Mouse (Mus musculus) cerebellum, adult 9-11 months (tissue): Measurements from ENCODE around the gene Gm21972.

ENCODE experiments used
- DNase-seq: peaks from one replicate; pipeline ENCODE4 v3.0.0; 2022

Gm21972 gene

DNA sequence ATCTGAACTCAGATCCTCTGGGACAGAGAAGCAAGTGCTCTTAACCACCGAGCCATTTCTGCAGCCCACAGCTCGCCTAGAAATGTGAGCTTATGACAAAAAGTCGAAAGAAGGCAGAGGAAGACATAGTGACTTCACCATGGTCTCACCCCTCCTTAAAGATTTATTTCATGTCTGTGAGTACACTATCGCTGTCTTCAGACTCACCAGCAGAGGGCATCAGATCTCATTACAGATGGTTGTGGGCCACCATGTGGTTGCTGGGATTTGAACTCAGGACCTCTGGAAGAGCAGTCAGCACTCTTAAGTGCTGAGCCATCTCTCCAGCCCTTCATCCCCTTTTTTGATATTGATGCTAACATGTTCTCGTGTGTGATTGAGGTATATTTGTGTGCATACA, 41.2 kb downstream of the Gm21972 start:
- no peak for DNase-seq

GRCm38 (mm10) chr1:86176066-86176465, 42.6 kb downstream of the Gm21972 start:
- DNase-seq: no peak

DNA sequence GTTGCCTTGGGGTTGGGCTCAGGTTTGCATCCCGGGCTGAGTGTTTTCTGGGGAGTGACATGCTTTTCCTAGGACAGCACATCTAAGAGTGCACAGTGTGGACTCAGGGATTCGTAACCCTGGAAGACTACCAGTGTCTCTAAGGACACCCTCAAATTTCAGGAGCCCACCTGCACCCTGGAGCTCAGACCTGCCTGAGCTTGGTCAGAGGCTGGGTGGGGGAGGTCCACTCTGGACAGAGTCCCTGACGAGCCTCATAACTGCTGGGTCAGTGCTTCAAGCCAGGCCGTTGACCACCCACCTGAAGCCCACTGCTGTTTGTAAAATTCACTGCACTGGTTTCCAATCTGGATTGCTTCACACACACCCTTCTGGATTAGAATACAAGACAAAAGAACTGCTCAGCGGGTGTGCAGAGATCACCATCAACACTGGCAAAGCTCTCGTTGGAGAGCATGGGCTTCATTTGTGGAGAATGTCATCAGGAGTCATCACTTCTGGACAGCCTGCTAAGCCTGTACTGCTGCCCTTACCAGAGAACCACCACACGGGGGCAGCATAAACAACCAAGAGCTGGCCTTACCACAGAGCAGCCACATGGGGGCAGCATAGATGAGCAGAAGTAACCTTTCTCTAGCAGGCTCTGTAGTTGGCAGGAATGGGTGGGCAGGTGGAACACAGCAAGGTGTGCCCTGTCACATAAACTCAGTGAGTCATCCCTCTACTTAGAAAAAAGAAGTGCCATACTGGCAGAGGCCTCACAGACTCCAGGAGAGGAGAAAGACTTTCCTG, 45.2 kb downstream of the Gm21972 start:
- peak; percentile 93 for DNase-seq

GRCm38 (mm10) chr1:86182004-86182709, 48.7 kb downstream of the Gm21972 start:
- DNase-seq: peak; percentile 33

DNA sequence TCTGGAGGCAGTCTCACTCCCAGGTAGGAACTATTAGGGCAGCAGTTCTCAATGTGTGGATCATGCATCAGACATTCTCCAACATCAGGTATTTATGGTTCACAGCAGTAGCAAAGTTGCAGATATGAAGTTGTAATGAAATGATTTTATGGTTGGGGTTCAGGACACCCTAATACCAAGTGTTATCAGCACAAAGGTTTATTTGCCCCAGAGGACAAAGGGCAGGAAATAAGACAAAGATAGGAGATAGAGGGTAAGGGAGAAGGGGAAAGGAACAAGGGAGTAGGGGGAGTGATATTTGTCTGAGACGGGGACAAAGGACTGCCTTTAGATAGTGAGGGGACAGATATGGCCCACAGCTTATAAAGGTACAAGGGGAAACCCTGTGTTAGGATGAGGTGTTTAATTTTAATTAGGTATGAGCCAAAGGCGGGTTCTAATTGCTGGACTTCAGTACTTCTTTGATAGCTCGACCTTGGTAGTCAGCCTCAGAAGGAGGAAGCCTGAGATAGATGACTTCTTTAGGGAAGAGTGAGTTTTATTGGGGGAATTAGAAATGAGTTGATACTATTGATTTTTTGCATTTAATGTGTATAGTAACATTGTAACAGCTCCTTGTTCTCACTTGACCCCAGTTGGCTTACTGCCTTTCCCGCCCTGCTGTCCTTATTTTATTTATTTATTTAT, 50.3 kb downstream of the Gm21972 start:
- DNase-seq: no peak

DNA sequence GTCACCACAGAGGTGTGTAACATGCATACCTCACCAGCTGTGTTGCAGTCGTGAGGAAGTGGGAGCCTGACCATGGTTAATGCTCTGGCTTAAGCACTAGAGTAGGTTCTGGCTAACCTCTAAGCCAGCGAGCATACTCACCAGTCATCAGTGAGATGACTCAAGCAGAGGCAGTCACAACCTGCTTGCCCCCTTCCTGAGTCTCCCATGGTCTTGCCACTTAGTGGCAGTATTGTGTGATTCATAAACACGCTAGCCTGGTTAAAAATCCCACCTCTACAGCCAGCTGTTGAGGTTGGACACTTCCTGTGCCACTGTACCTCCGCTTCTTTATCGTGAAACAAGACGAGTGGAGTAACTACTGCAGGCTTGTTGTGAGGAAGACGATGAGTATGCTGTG, 53.3 kb downstream of the Gm21972 start:
- DNase-seq: no peak

DNA sequence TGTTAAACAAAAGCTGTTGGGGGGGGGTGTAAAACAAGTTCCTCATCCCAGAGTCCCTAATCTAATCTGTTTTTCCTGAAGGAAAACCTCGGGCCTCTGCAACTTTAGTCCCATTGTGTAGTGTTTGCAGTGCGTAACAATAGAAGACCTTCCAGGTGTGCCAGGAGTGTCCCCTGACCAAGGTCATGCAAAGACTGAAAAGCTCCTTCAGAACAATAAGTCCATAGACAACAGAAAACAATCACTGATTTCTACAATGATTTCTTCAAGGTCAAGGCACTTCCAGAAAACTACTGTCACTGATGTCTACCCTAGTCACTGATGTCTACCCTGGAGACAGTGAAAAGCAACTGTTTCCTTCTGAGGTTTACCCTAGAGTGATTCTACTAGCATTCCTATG, 54.4 kb downstream of the Gm21972 start:
- no peak for DNase-seq

DNA sequence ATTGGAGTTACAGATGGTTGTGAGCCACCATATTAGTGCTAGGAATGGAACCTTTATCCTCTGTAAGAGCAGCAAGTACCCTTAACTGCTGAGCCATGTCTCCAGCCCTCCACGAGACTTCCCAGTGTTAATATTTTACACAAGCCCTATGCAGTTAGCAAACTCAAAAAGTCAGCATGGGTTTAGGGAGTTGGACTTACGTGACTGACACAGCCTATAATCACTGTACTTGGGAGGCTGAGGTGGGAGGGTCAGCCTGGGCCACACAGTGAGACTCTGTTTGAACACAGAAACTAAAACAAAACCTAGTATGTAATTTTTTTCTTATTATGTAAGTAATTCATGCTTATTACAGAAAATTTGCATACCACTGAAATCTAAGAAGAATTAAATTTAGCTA, 54.8 kb downstream of the Gm21972 start:
- no peak for DNase-seq

DNA sequence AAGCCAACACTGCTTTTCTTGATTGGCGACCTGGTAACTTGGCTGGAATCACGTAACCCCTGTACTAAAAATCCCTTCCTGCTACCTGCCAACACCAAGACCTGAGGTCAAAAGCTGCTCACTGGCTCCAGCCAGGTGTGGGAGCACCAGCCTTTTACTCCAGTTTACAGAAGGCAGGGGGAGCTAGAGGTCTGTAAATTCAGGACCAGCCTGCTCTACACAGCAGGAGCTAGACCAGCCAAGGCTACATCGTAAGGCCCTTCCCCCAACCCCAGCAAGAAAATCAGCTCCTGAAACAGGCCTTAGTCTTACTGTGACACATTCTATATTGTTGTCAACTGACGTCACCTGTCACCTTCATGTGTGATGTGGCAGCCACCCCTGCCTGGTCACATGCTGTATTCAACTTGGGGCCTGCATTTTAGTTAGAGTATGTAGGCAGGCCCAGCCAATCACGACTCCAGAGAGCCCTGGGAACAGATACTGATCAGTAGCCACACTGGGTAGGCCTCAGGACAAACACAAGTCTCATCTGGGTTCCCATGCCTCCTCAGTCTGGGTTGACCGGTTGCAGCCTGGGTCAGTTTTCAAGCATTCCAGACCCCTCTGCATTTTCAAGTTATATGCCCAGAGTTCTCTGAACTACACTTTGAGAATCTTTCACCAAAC, 55.7 kb downstream of the Gm21972 start:
- DNase-seq: no peak

DNA sequence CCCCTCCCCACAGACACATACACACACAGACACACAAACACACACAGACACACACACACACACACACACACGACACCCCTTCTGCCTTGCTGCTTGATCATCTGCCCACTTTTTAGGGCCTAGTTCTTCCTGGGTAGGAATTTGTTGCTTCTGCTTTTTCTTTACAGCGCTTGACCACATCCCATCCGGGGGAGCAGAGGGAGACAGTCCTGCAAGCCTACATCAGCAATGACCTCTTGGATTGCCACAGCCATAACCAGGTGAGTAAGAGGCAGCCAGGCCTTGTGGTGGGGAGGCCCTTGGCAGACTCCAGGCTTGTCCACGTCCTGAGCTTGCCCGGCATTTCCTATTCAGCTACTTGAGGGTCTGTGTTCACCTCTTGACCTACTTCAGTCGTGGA, 57.4 kb downstream of the Gm21972 start:
- no peak for DNase-seq

GRCm38 (mm10) chr1:86194044-86194443, 60.6 kb downstream of the Gm21972 start:
- DNase-seq: no peak

GRCm38 (mm10) chr1:86198276-86198675, 64.8 kb downstream of the Gm21972 start:
- no peak for DNase-seq

- no peak for DNase-seq
These were observed 65.6 kb downstream of the Gm21972 start for GRCm38 (mm10) chr1:86199026-86199425.

- DNase-seq: no peak
These were observed 67.9 kb downstream of the Gm21972 start for GRCm38 (mm10) chr1:86201312-86201711.

DNA sequence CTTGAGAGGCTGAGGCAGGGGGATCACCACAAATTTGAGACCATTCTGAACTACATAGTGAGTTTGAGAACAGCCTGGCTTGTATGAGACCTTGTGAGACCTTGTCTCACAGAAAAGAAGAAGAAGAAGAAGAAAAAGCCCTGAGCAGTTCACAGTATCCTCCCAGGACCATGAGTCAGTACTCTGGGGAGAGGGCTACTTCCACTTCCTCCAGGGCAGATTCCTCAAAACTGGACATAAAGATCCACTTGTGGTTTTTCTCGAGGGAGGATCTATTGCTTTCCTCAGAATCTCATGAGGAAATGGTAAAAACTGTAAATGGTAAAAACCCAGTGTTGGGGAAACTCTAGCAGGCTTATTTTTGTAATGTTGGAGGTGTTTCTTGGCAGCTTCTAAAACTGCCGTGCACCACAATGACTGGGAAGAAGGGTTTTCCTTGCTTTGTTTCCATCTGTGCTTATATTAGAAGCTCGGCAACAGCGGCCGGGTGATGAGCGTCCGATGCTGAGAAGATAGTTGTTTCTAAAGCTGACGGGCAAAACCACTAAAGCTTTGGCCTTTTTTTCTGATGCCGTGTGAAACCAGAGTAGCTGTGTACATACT, 69.3 kb downstream of the Gm21972 start:
- DNase-seq: no peak

- no peak for DNase-seq
These were observed 77.2 kb downstream of the Gm21972 start for GRCm38 (mm10) chr1:86210676-86211075.

DNA sequence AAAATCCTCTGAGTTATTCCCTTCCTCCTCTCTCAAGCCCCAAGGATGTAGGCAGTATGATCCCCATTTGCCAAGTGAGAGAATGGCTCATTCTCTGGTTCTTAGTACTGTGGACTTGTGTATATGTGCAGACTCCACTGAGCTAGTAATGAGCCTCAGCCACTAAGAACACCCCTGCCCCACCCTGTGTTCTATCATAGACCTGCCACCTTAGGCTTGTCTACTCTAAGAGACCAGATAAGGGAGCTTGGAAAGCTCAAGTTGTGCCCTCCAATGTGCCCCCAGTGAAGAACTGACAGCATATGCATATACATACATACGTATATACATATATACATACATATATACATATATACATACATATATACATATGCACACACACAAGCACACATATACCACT, 78.1 kb downstream of the Gm21972 start:
- no peak for DNase-seq
